Mouse (Mus musculus): ENCODE results near the gene Col4a4. TPM values are rescaled to one million over a fixed set of nuclear protein-coding genes. Genes with fewer than 3 reads are reported as not detected.

Gene Col4a4
- polyA plus RNA-seq, 1 experiment, result 0.15 TPM

GRCm38 (mm10) chr1:82468872-82469271, 117.8 kb downstream of the Col4a4 start:
- H3K4me3 ChIP-seq (replicated peaks; ENCODE audit: control insufficient read depth, low read depth, low read length), result no peak overlapping the region
- no peaks in the 10 kb centered on the region for H3K4me1 ChIP-seq (ENCODE audit: control insufficient read depth, insufficient read depth, low read length)
- WGBS, result 62% methylated on average over 6 of the region's 6 CpGs
- TF ChIP-seq CTCF (IDR thresholded peaks at IDR 0.05; ENCODE audit: control insufficient read depth, insufficient read depth, low read length), result no peak
- no peak for TF ChIP-seq POLR2A (IDR thresholded peaks at IDR 0.05; ENCODE audit: borderline replicate concordance, control insufficient read depth, low read depth, low read length)
- no peak overlapping the region for H3K27ac ChIP-seq (ENCODE audit: control insufficient read depth, insufficient read depth, low read depth, low read length, poor library complexity)

- TF ChIP-seq POLR2A (IDR thresholded peaks at IDR 0.05; ENCODE audit: borderline replicate concordance, control insufficient read depth, low read depth, low read length) (no peak), CTCF (IDR thresholded peaks at IDR 0.05; ENCODE audit: control insufficient read depth, insufficient read depth, low read length) (no peak)
- H3K4me3 ChIP-seq (replicated peaks; ENCODE audit: control insufficient read depth, low read depth, low read length), result no peak overlapping the region
- no peak overlapping the region for H3K27ac ChIP-seq (ENCODE audit: control insufficient read depth, insufficient read depth, low read depth, low read length, poor library complexity)
- H3K4me1 ChIP-seq (ENCODE audit: control insufficient read depth, insufficient read depth, low read length), result no peaks in the 10 kb centered on the region
- WGBS, result 66% methylated on average over 6 of the region's 6 CpGs
These were observed 121.3 kb downstream of the Col4a4 start for GRCm38 (mm10) chr1:82465321-82465853.

GRCm38 (mm10) chr1:82461041-82461440, 125.6 kb downstream of the Col4a4 start:
- TF ChIP-seq POLR2A (IDR thresholded peaks at IDR 0.05; ENCODE audit: borderline replicate concordance, control insufficient read depth, low read depth, low read length) (no peak), CTCF (IDR thresholded peaks at IDR 0.05; ENCODE audit: control insufficient read depth, insufficient read depth, low read length) (no peak)
- H3K27ac ChIP-seq (ENCODE audit: control insufficient read depth, insufficient read depth, low read depth, low read length, poor library complexity), result no peak overlapping the region
- H3K4me1 ChIP-seq (ENCODE audit: control insufficient read depth, insufficient read depth, low read length), result no peaks in the 10 kb centered on the region
- no peak overlapping the region for H3K4me3 ChIP-seq (replicated peaks; ENCODE audit: control insufficient read depth, low read depth, low read length)
- WGBS, result 76% methylated on average over 4 of the region's 4 CpGs

- no peaks in the 10 kb centered on the region for H3K4me1 ChIP-seq (ENCODE audit: control insufficient read depth, insufficient read depth, low read length)
- no peak overlapping the region for H3K27ac ChIP-seq (ENCODE audit: control insufficient read depth, insufficient read depth, low read depth, low read length, poor library complexity)
- no peak overlapping the region for H3K4me3 ChIP-seq (replicated peaks; ENCODE audit: control insufficient read depth, low read depth, low read length)
- TF ChIP-seq CTCF (IDR thresholded peaks at IDR 0.05; ENCODE audit: control insufficient read depth, insufficient read depth, low read length) (no peak), POLR2A (IDR thresholded peaks at IDR 0.05; ENCODE audit: borderline replicate concordance, control insufficient read depth, low read depth, low read length) (no peak)
- WGBS, result 64% methylated on average over 2 of the region's 2 CpGs
These were observed 126.7 kb downstream of the Col4a4 start for GRCm38 (mm10) chr1:82459926-82460325.

- H3K27ac ChIP-seq (ENCODE audit: control insufficient read depth, insufficient read depth, low read depth, low read length, poor library complexity), result no peak overlapping the region
- no peak overlapping the region for H3K4me3 ChIP-seq (replicated peaks; ENCODE audit: control insufficient read depth, low read depth, low read length)
- no peak for TF ChIP-seq POLR2A (IDR thresholded peaks at IDR 0.05; ENCODE audit: borderline replicate concordance, control insufficient read depth, low read depth, low read length)
- no peak for TF ChIP-seq CTCF (IDR thresholded peaks at IDR 0.05; ENCODE audit: control insufficient read depth, insufficient read depth, low read length)
- H3K4me1 ChIP-seq (ENCODE audit: control insufficient read depth, insufficient read depth, low read length), result no peaks in the 10 kb centered on the region
- WGBS, result 70% methylated on average over 4 of the region's 4 CpGs
These were observed 127.3 kb downstream of the Col4a4 start for GRCm38 (mm10) chr1:82459350-82459749.

GRCm38 (mm10) chr1:82454031-82454430, 132.6 kb downstream of the Col4a4 start:
- no peak overlapping the region for H3K27ac ChIP-seq (ENCODE audit: control insufficient read depth, insufficient read depth, low read depth, low read length, poor library complexity)
- H3K4me1 ChIP-seq (ENCODE audit: control insufficient read depth, insufficient read depth, low read length), result no peaks in the 10 kb centered on the region
- H3K4me3 ChIP-seq (replicated peaks; ENCODE audit: control insufficient read depth, low read depth, low read length), result no peak overlapping the region
- WGBS, result 78% methylated on average over 3 of the region's 3 CpGs
- TF ChIP-seq CTCF (IDR thresholded peaks at IDR 0.05; ENCODE audit: control insufficient read depth, insufficient read depth, low read length) (no peak), POLR2A (IDR thresholded peaks at IDR 0.05; ENCODE audit: borderline replicate concordance, control insufficient read depth, low read depth, low read length) (no peak)

- TF ChIP-seq CTCF (IDR thresholded peaks at IDR 0.05; ENCODE audit: control insufficient read depth, insufficient read depth, low read length) (no peak), POLR2A (IDR thresholded peaks at IDR 0.05; ENCODE audit: borderline replicate concordance, control insufficient read depth, low read depth, low read length) (no peak)
- 45% methylated on average over 6 of the region's 6 CpGs for WGBS
- no peak overlapping the region for H3K27ac ChIP-seq (ENCODE audit: control insufficient read depth, insufficient read depth, low read depth, low read length, poor library complexity)
These were observed 134.6 kb downstream of the Col4a4 start for GRCm38 (mm10) chr1:82451927-82452651.

GRCm38 (mm10) chr1:82449851-82450250, 136.8 kb downstream of the Col4a4 start:
- 84% methylated on average over 4 of the region's 4 CpGs for WGBS
- no peak overlapping the region for H3K27ac ChIP-seq (ENCODE audit: control insufficient read depth, insufficient read depth, low read depth, low read length, poor library complexity)
- H3K4me3 ChIP-seq (replicated peaks; ENCODE audit: control insufficient read depth, low read depth, low read length), result no peak overlapping the region
- TF ChIP-seq POLR2A (IDR thresholded peaks at IDR 0.05; ENCODE audit: borderline replicate concordance, control insufficient read depth, low read depth, low read length), result no peak
- TF ChIP-seq CTCF (IDR thresholded peaks at IDR 0.05; ENCODE audit: control insufficient read depth, insufficient read depth, low read length), result no peak
- H3K4me1 ChIP-seq (ENCODE audit: control insufficient read depth, insufficient read depth, low read length), result no peaks in the 10 kb centered on the region

More at GRCm38 (mm10) chr1:82451927-82452651, 134.6 kb downstream of the Col4a4 start:
- Histone ChIP-seq H3K4me3 (replicated peaks; ENCODE audit: control insufficient read depth, low read depth, low read length) (no peak overlapping the region), H3K4me1 (ENCODE audit: control insufficient read depth, insufficient read depth, low read length) (no peaks in the 10 kb centered on the region)
